Mouse (Mus musculus) lung, adult 2 months (tissue): ENCODE data around the gene Olfr981.

Experiments used
- CTCF ChIP-seq: fragments of 200-500 bp; IDR thresholded peaks from 2 replicates; pipeline ENCODE4 v1.5.1; 2011; ENCODE audit warnings: mild to moderate bottlenecking, low read length, control low read depth; ENCODE audit not compliant: insufficient read depth
- POLR2A ChIP-seq: fragments of 200-500 bp; IDR thresholded peaks from 2 replicates; pipeline ENCODE4 v1.6.1; 2011; ENCODE audit warnings: low read depth, mild to moderate bottlenecking, control low read depth, low read length, borderline replicate concordance; ENCODE audit errors: extremely low read depth

GRCm38 (mm10) chr9:40003365-40003764, 17.9 kb upstream of the Olfr981 start, which contains the start of gene Olfr979:
- TF ChIP-seq CTCF (no peak), POLR2A (no peak)
